Mouse (Mus musculus) lung, adult 2 months (tissue): ENCODE data around the gene Gm20388.

Experiments
- CTCF ChIP-seq: fragments of 200-500 bp; IDR thresholded peaks from 2 replicates; pipeline ENCODE4 v1.5.1; 2011; ENCODE audit warnings: mild to moderate bottlenecking, low read length, control low read depth; ENCODE audit not compliant: insufficient read depth
- POLR2A ChIP-seq: fragments of 200-500 bp; IDR thresholded peaks from 2 replicates; pipeline ENCODE4 v1.6.1; 2011; ENCODE audit warnings: low read depth, mild to moderate bottlenecking, control low read depth, low read length, borderline replicate concordance; ENCODE audit errors: extremely low read depth

- no peak for TF ChIP-seq POLR2A
- peak; percentile 35; the same call in 1 of the 2 replicates for TF ChIP-seq CTCF
Observed at GRCm38 (mm10) chr8:120247618-120248017, 337.0 kb downstream of the Gm20388 start.
